Mouse (Mus musculus): ENCODE measurements around the gene Reps2. TPM values are rescaled to one million over a fixed set of nuclear protein-coding genes. Genes with fewer than 3 reads are reported as not detected.

Gene Reps2
- polyA plus RNA-seq, 1 experiment: 0.01 TPM

DNA sequence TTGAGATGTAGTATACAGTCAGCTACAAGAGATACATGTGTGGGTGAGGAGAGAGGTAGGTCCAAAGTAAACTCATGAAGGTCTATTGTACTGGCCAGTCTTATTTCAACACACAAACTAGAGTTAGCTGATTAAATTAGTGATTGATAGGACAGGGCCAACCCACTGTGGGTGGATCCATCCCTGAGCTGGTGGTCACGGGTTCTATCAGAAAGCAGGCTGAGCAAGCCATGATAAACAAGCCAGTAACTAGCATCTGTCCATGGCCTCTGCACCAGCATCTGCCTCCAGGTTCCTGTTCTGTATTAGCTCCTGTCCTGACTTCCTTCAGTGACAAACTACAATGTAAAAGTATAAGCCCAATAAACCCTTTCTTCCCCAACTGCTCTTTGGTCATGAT, 200.1 kb downstream of the Reps2 start:
- no peak overlapping the region for H3K4me3 ChIP-seq (replicated peaks)
- H3K4me1 ChIP-seq (ENCODE audit: control insufficient read depth): peaks cover 27% of the 10 kb centered on the region

DNA sequence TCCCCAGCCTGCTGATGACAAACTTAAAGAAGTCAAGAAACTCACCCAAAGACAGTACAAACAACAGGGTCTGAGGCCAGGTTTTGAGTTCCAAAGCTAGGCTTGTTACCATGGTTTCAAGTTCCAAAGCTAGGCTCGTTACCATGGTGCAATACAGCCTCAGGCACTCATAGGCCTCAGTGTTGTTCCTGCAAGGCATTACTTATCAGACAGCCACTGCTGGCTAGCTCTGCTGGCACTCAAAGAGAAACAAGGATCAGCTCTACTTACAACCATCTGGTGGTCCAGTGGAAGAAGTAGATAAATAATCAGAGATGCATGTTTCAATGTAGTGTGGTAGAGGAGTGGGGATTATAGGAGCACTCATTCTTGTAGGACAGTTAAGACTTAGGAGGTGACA, 200.5 kb downstream of the Reps2 start:
- no peaks in the 10 kb centered on the region; the same call in 1 of the 2 replicates for H3K27me3 ChIP-seq (ENCODE audit: control insufficient read depth)
- H3K4me1 ChIP-seq (ENCODE audit: control insufficient read depth): peaks cover 27% of the 10 kb centered on the region
- no peaks in the 10 kb centered on the region for H3K36me3 ChIP-seq (ENCODE audit: control insufficient read depth)
- no peaks in the 10 kb centered on the region for H3K9me3 ChIP-seq (ENCODE audit: control insufficient read depth, low read length)
- no peak for TF ChIP-seq TAL1 (IDR thresholded peaks at IDR 0.05; ENCODE audit: low read length)
- TF ChIP-seq GATA1 (IDR thresholded peaks at IDR 0.05; ENCODE audit: low read length): no peak
- H3K4me3 ChIP-seq (replicated peaks): no peak overlapping the region

More for the DNA sequence above, 200.1 kb downstream of the Reps2 start:
- no peak for TF ChIP-seq TAL1 (IDR thresholded peaks at IDR 0.05; ENCODE audit: low read length)
- TF ChIP-seq GATA1 (IDR thresholded peaks at IDR 0.05; ENCODE audit: low read length): no peak
- no peaks in the 10 kb centered on the region; the same call in 1 of the 2 replicates for H3K27me3 ChIP-seq (ENCODE audit: control insufficient read depth)
- H3K9me3 ChIP-seq (ENCODE audit: control insufficient read depth, low read length): no peaks in the 10 kb centered on the region
- no peaks in the 10 kb centered on the region for H3K36me3 ChIP-seq (ENCODE audit: control insufficient read depth)

GRCm38 (mm10) chrX:162432776-162433543, 210.5 kb downstream of the Reps2 start:
- Histone ChIP-seq H3K4me3 (replicated peaks) (no peak overlapping the region), H3K36me3 (ENCODE audit: control insufficient read depth) (no peaks in the 10 kb centered on the region), H3K9me3 (ENCODE audit: control insufficient read depth, low read length) (no peaks in the 10 kb centered on the region), H3K27me3 (ENCODE audit: control insufficient read depth) (no peaks in the 10 kb centered on the region), H3K4me1 (ENCODE audit: control insufficient read depth) (no peaks in the 10 kb centered on the region)
- TF ChIP-seq GATA1 (IDR thresholded peaks at IDR 0.05; ENCODE audit: low read length): no peak
- TF ChIP-seq TAL1 (IDR thresholded peaks at IDR 0.05; ENCODE audit: low read length): no peak

- Histone ChIP-seq H3K4me3 (replicated peaks) (no peak overlapping the region), H3K27me3 (ENCODE audit: control insufficient read depth) (no peaks in the 10 kb centered on the region), H3K9me3 (ENCODE audit: control insufficient read depth, low read length) (no peaks in the 10 kb centered on the region), H3K36me3 (ENCODE audit: control insufficient read depth) (no peaks in the 10 kb centered on the region), H3K4me1 (ENCODE audit: control insufficient read depth) (no peaks in the 10 kb centered on the region)
- no peak for TF ChIP-seq GATA1 (IDR thresholded peaks at IDR 0.05; ENCODE audit: low read length)
- no peak for TF ChIP-seq TAL1 (IDR thresholded peaks at IDR 0.05; ENCODE audit: low read length)
These were observed 215.8 kb downstream of the Reps2 start for GRCm38 (mm10) chrX:162427698-162428097.

DNA sequence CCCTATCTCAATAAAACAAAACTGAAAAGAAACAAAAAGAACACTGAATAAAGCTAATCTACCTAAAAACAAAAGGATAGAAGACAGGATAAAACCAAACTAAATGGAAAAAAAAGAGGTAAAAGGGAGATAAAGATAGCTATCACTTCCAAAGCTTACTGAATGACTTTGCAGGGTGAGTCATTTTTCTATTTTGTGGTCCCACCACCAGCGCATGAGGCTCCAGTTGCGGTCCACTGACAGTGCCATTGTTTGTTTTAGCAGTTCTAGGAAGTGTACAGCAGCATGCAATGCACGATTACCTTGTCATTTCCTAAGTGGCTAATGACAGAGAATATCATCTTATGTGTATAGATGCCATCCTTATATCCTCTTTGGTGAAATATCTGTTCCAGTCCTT, 224.0 kb downstream of the Reps2 start:
- H3K4me1 ChIP-seq (ENCODE audit: control insufficient read depth): no peaks in the 10 kb centered on the region
- no peaks in the 10 kb centered on the region; the same call in 1 of the 2 replicates for H3K27me3 ChIP-seq (ENCODE audit: control insufficient read depth)
- no peak for TF ChIP-seq GATA1 (IDR thresholded peaks at IDR 0.05; ENCODE audit: low read length)
- TF ChIP-seq TAL1 (IDR thresholded peaks at IDR 0.05; ENCODE audit: low read length): no peak
- no peaks in the 10 kb centered on the region for H3K36me3 ChIP-seq (ENCODE audit: control insufficient read depth)
- no peaks in the 10 kb centered on the region for H3K9me3 ChIP-seq (ENCODE audit: control insufficient read depth, low read length)
- no peak overlapping the region for H3K4me3 ChIP-seq (replicated peaks)

GRCm38 (mm10) chrX:162413124-162413523, 230.3 kb downstream of the Reps2 start:
- no peaks in the 10 kb centered on the region for H3K4me1 ChIP-seq (ENCODE audit: control insufficient read depth)
- TF ChIP-seq GATA1 (IDR thresholded peaks at IDR 0.05; ENCODE audit: low read length): no peak
- TF ChIP-seq TAL1 (IDR thresholded peaks at IDR 0.05; ENCODE audit: low read length): no peak
- no peaks in the 10 kb centered on the region for H3K36me3 ChIP-seq (ENCODE audit: control insufficient read depth)
- H3K9me3 ChIP-seq (ENCODE audit: control insufficient read depth, low read length): no peaks in the 10 kb centered on the region
- H3K4me3 ChIP-seq (replicated peaks): no peak overlapping the region
- no peaks in the 10 kb centered on the region for H3K27me3 ChIP-seq (ENCODE audit: control insufficient read depth)

DNA sequence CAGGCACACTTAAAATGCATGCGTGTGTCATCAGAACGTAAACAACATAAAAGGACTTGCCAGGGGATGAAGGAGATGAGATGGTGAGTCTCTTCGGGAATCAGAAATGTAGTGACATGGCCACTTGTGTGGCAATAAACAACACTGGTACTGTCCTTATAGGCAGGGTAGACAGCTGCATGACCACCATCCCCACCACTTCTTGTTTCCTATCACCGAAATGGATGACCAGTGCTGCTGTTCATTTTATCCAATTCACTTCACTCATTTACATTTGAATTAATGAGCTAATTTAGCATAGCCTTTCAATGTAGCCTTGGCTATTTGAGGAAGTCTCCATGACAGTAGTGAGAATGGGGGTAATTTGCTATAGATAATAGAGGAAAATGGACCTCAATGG, 236.2 kb downstream of the Reps2 start:
- H3K4me1 ChIP-seq (ENCODE audit: control insufficient read depth): no peaks in the 10 kb centered on the region
- no peaks in the 10 kb centered on the region for H3K27me3 ChIP-seq (ENCODE audit: control insufficient read depth)
- H3K4me3 ChIP-seq (replicated peaks): no peak overlapping the region
- no peaks in the 10 kb centered on the region for H3K9me3 ChIP-seq (ENCODE audit: control insufficient read depth, low read length)
- no peaks in the 10 kb centered on the region for H3K36me3 ChIP-seq (ENCODE audit: control insufficient read depth)
- no peak for TF ChIP-seq TAL1 (IDR thresholded peaks at IDR 0.05; ENCODE audit: low read length)
- no peak for TF ChIP-seq GATA1 (IDR thresholded peaks at IDR 0.05; ENCODE audit: low read length)

DNA sequence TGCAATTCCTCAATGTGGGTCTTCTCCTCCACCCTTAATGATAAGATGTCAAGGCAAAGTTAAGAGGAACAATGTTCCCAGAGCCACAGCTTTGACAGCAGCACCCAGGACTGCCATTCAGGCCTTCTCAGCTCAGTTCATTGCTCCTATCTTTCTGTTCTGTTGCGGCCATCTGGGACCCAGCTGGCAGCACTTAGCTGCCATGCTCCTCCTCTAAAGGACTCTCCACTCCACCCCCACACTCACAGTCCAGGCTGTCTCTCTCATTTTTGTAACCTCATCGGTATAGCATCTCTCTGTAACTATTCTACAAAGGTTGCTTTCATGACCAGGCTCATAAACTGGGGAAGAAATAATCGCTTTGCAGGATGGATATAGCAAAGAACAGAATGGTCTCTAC, 241.0 kb downstream of the Reps2 start:
- TF ChIP-seq GATA1 (IDR thresholded peaks at IDR 0.05; ENCODE audit: low read length): no peak
- TF ChIP-seq TAL1 (IDR thresholded peaks at IDR 0.05; ENCODE audit: low read length): no peak
- Histone ChIP-seq H3K36me3 (ENCODE audit: control insufficient read depth) (no peaks in the 10 kb centered on the region), H3K4me1 (ENCODE audit: control insufficient read depth) (no peaks in the 10 kb centered on the region), H3K27me3 (ENCODE audit: control insufficient read depth) (no peaks in the 10 kb centered on the region), H3K4me3 (replicated peaks) (no peak overlapping the region), H3K9me3 (ENCODE audit: control insufficient read depth, low read length) (no peaks in the 10 kb centered on the region)

DNA sequence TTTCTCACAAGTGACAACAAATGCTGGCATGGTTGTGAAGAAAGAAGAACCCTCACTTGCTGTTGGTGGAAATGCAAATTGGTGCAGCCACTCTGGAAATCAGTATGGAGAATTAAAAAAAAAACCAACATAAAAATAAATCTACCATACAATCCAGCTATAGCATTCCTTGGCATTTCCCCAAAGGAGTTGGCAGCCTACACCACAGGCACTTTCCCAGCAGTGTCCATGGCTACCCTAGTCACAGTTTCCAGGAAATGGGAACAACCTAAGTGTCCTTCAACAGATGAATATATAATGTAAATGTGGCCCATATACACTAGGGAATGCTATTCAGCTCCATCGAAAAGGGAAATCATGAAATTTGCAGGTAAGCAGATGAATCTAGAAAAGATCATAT, 262.7 kb downstream of the Reps2 start:
- H3K9me3 ChIP-seq (ENCODE audit: control insufficient read depth, low read length): no peaks in the 10 kb centered on the region
- TF ChIP-seq GATA1 (IDR thresholded peaks at IDR 0.05; ENCODE audit: low read length): no peak
- TF ChIP-seq TAL1 (IDR thresholded peaks at IDR 0.05; ENCODE audit: low read length): no peak
- no peaks in the 10 kb centered on the region for H3K27me3 ChIP-seq (ENCODE audit: control insufficient read depth)
- H3K4me3 ChIP-seq (replicated peaks): no peak overlapping the region
- no peaks in the 10 kb centered on the region for H3K4me1 ChIP-seq (ENCODE audit: control insufficient read depth)
- H3K36me3 ChIP-seq (ENCODE audit: control insufficient read depth): no peaks in the 10 kb centered on the region

All from erythroblast, embryonic 14.5 days (primary cell).